Mouse (Mus musculus): Measurements from ENCODE around the gene Ifna16. TPM values are rescaled to one million over a fixed set of nuclear protein-coding genes. Genes with fewer than 3 reads are reported as not detected.

The Ifna16 gene
- total and polyA plus RNA-seq, 3 experiments: not detected

- no peak overlapping the region for H3K27ac ChIP-seq (ENCODE audit: insufficient read depth, low read depth)
- no peak overlapping the region for H3K4me3 ChIP-seq (replicated peaks in 1 of 3; ENCODE audit: low read depth in 2 of 3, low read length in 2 of 3, poor library complexity in 1 of 3)
- H3K4me2 ChIP-seq (ENCODE audit: insufficient read depth, low read depth, poor library complexity, severe bottlenecking): no peak overlapping the region
- peaks cover 2 to 34% of the 10 kb centered on the region in 2 experiments; a peak in 3 of 4 replicates for H3K4me1 ChIP-seq (ENCODE audit: control insufficient read depth in 1 of 2, insufficient read depth in 2 of 2)
- in situ Hi-C loops (cut with MboI; ENCODE audit: low pct_ligation_motif_present, low pct_unique_long_range_greater_than_20kb, low sequenced_read_pairs): no loop called here
- H3K9me3 ChIP-seq (replicated peaks; ENCODE audit: low read length): no peaks in the 10 kb centered on the region
- peaks cover 0 to 2% of the 10 kb centered on the region in 2 experiments for H3K36me3 ChIP-seq (replicated peaks in 1 of 2; ENCODE audit: control insufficient read depth in 1 of 2, insufficient read depth in 1 of 2, low read length in 1 of 2)
- dilution Hi-C loops (cut with MboI; ENCODE audit: extremely low pct_ligation_motif_present, extremely low pct_unique_long_range_greater_than_20kb, low sequenced_read_pairs): no loop called here
- H3K79me2 ChIP-seq (replicated peaks; ENCODE audit: control insufficient read depth, extremely low read depth, insufficient read depth, poor library complexity, severe bottlenecking): no peaks in the 10 kb centered on the region
- no peaks in the 10 kb centered on the region for H3K27me3 ChIP-seq (replicated peaks)
- TF ChIP-seq RAD21 (IDR thresholded peaks at IDR 0.05; ENCODE audit: low read depth, low read length): no peak
- no peak for TF ChIP-seq USF1 (IDR thresholded peaks at IDR 0.05; ENCODE audit: low read depth, low read length)
- TF ChIP-seq UBTF (IDR thresholded peaks at IDR 0.05; ENCODE audit: low read depth, low read length): no peak
- TF ChIP-seq EP300 (IDR thresholded peaks at IDR 0.05; ENCODE audit: low read length): peak; percentile 61
- TF ChIP-seq IRF4 (IDR thresholded peaks at IDR 0.05; ENCODE audit: low read depth, low read length): 0 out of 2 replicates have a peak, but pooled peaks have one; percentile 30
- TF ChIP-seq MEF2A (IDR thresholded peaks at IDR 0.05; ENCODE audit: borderline replicate concordance, low read depth, low read length): 0 out of 2 replicates have a peak, but pooled peaks have one; percentile 23
- no peak for TF ChIP-seq BHLHE40 (IDR thresholded peaks at IDR 0.05; ENCODE audit: low read depth, low read length)
- H3K9ac ChIP-seq (ENCODE audit: insufficient read depth, low read depth): no peak overlapping the region
- DNase-seq (ENCODE audit: extremely low read depth): no peak
Observed at GRCm38 (mm10) chr4:88707128-88707826, 30.6 kb upstream of the Ifna16 start.

GRCm38 (mm10) chr4:88705924-88706323 lies 29.2 kb upstream of the Ifna16 start:
- Histone ChIP-seq H3K4me3 (replicated peaks in 1 of 3; ENCODE audit: low read depth in 2 of 3, low read length in 2 of 3, poor library complexity in 1 of 3) (no peak overlapping the region), H3K27ac (ENCODE audit: insufficient read depth, low read depth) (no peak overlapping the region)
- in situ Hi-C loops (cut with MboI; ENCODE audit: low pct_ligation_motif_present, low pct_unique_long_range_greater_than_20kb, low sequenced_read_pairs): no loop called here

More at GRCm38 (mm10) chr4:88705924-88706323, 29.2 kb upstream of the Ifna16 start:
- no peak overlapping the region for H3K4me2 ChIP-seq (ENCODE audit: insufficient read depth, low read depth, poor library complexity, severe bottlenecking)
- DNase-seq (ENCODE audit: extremely low read depth): peak; percentile 66
- H3K9ac ChIP-seq (ENCODE audit: insufficient read depth, low read depth): no peak overlapping the region
- dilution Hi-C loops (cut with MboI; ENCODE audit: extremely low pct_ligation_motif_present, extremely low pct_unique_long_range_greater_than_20kb, low sequenced_read_pairs): no loop called here
- no peaks in the 10 kb centered on the region for H3K27me3 ChIP-seq (replicated peaks)
- TF ChIP-seq EP300 (IDR thresholded peaks at IDR 0.05; ENCODE audit: low read length): peak; percentile 69
- TF ChIP-seq UBTF (IDR thresholded peaks at IDR 0.05; ENCODE audit: low read depth, low read length): no peak
- TF ChIP-seq ETS1 (conservative IDR thresholded peaks at IDR 0.05; ENCODE audit: low read depth, low read length): peak; percentile 54
- TF ChIP-seq CHD1 (IDR thresholded peaks at IDR 0.05; ENCODE audit: low read depth, low read length): no peak
- TF ChIP-seq JUND (conservative IDR thresholded peaks at IDR 0.05; ENCODE audit: low read depth, low read length): no peak
- TF ChIP-seq MAX (IDR thresholded peaks at IDR 0.05; ENCODE audit: low read length): peak; percentile 47; the same call in 1 of the 2 replicates
- 0 out of 2 replicates have a peak, but pooled peaks have one; percentile 5 for TF ChIP-seq ZNF384 (IDR thresholded peaks at IDR 0.05; ENCODE audit: low read depth, low read length)
- no peak for TF ChIP-seq GABPA (IDR thresholded peaks at IDR 0.05; ENCODE audit: insufficient replicate concordance, low read depth, low read length)
- TF ChIP-seq MEF2A (IDR thresholded peaks at IDR 0.05; ENCODE audit: borderline replicate concordance, low read depth, low read length): peak; percentile 86; the same call in 1 of the 2 replicates
- peak; percentile 56 for TF ChIP-seq USF2 (conservative IDR thresholded peaks at IDR 0.05; ENCODE audit: low read depth, low read length)
- TF ChIP-seq SMC3 (IDR thresholded peaks at IDR 0.05; ENCODE audit: low read depth, low read length): no peak
- peak; percentile 24; the same call in 1 of the 2 replicates for TF ChIP-seq USF1 (IDR thresholded peaks at IDR 0.05; ENCODE audit: low read depth, low read length)
- peak; percentile 46; the same call in 1 of the 2 replicates for TF ChIP-seq BHLHE40 (IDR thresholded peaks at IDR 0.05; ENCODE audit: low read depth, low read length)
- no peaks in the 10 kb centered on the region for H3K79me2 ChIP-seq (replicated peaks; ENCODE audit: control insufficient read depth, extremely low read depth, insufficient read depth, poor library complexity, severe bottlenecking)
- H3K36me3 ChIP-seq (replicated peaks in 1 of 2; ENCODE audit: control insufficient read depth in 1 of 2, insufficient read depth in 1 of 2, low read length in 1 of 2): peaks cover 0 to 2% of the 10 kb centered on the region in 2 experiments
- H3K4me1 ChIP-seq (ENCODE audit: control insufficient read depth in 1 of 2, insufficient read depth in 2 of 2): peaks cover 5 to 48% of the 10 kb centered on the region in 2 experiments
- no peaks in the 10 kb centered on the region for H3K9me3 ChIP-seq (replicated peaks; ENCODE audit: low read length)
